Mouse (Mus musculus): ENCODE data around the gene Hhipl1.
A peak's percentile ranks its signal among the peaks of the same experiment; 100 is the strongest.

Gene Hhipl1

GRCm38 (mm10) chr12:108315818-108316217, 9.7 kb downstream of the Hhipl1 start:
- no peak for DNase-seq

DNA sequence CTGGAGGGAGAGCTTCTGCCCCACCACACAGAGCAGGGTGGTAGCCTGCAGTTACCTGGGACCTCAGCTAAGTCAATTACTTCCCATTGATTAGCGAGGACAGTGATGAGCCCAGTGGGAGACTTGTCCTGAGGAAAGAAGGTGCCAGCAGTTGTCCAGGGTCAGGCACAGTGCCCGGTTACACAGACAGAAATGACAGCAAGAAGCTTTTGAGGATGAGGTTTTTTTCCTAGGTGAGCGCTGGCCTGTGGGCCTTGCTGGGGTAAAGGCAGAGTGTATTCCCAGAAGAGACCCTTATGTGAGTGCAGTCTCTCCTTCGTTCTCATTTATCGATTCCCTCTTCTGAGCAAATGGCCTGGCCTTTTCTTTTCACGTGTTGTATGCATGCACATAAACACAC, 10.6 kb downstream of the Hhipl1 start:
- no peak for DNase-seq

DNA sequence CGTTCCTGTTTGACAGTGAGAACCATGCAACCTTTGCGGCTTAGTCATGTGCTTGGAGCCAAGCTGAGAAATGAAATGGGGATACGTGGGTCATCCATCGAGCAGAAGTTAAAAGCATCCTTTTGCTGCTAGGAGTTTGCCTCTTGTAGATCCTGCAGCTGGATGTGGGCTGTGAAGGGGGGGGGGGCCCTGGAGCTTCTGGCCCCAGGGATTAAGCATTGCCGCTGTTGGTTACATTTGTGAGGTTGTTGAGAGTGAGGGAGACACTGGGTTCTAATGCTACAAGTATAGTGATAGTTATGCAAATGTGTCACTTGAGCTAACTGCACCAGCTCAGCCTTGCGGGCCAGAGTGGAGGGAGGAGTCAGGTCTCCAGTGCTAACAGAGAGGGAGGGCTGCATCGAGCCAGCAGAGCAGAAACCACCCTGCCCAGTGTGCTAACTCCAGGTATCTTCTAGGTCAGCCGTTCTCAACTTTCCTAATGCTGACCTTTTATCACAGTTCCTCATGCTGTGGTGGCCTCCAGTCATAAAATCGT, 11.2 kb downstream of the Hhipl1 start:
- no peak for DNase-seq

DNA sequence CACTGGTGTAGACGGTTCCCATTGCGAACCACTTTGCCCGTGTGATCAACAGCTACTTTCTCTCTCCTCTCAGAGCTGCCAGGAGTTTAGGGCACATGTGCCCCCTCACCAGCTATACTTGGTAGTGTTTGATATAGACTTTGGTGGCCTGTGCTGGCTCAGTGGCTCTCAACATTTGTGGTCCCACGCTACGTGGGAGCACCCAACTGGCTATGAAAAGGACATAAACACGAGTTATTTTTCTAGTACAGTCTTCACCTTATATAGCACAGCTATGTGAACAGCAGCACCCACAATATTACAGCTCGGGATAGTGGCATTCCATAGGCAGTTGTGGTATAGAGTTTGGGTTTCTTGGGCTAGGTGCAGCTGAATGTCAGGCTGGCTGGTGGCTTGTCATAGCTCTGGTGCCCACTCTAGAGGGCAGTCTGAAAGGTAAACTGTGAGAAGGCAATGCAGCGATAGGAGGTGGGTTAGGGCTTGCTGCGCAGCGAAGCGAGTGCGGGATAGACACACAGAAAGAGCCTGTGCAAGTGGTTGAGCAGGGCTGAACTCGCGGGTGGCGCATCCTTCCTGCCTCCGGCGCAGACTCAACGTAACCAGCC, 11.9 kb downstream of the Hhipl1 start:
- DNase-seq, result no peak

DNA sequence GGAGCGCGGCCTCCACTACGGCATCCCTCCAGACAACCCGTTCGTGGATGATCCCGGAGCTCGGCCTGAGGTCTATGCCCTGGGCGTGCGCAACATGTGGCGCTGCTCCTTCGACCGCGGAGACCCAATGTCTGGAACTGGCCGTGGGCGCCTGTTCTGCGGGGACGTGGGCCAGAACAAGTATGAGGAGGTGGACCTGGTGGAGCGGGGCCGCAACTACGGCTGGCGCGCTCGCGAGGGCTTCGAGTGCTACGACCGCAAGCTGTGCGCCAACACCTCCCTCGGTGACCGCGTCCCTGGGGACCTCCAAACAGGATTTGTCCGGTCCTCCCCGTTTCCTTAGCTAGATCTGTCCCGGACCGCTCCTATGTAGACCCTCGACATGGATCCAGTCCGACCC, 12.4 kb downstream of the Hhipl1 start:
- DNase-seq, result no peak

DNA sequence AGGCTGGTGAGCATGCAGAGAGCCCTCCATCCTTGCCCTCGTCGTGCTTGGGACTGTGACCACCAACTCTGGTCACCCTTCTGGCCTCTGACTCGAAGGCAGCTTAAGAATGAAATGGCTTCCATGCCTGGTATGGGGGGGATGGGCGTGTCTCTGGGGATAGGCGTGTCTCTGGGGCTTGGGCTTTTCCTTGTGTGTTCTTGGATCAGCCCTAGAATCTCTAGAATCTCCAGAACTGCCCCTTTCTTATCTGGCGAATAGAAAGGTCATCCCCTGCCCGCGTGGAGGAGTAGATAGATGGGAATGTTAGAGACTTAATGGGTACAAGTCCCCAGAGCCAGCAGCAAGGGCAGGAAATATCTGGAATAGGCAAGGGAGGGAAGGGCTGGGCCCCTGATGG, 14.0 kb downstream of the Hhipl1 start:
- no peak for DNase-seq

- no peak for DNase-seq
Measured at GRCm38 (mm10) chr12:108326401-108326800, 20.3 kb downstream of the Hhipl1 start.

- no peak for DNase-seq
Measured at GRCm38 (mm10) chr12:108327889-108328491, 21.9 kb downstream of the Hhipl1 start.

GRCm38 (mm10) chr12:108333056-108333455, 27.0 kb downstream of the Hhipl1 start:
- peak; percentile 88 for DNase-seq

- DNase-seq, result no peak
Measured at GRCm38 (mm10) chr12:108333481-108333882, 27.4 kb downstream of the Hhipl1 start.

GRCm38 (mm10) chr12:108333895-108334445, 27.9 kb downstream of the Hhipl1 start, which contains the start of gene Cyp46a1:
TSS of gene Cyp46a1 (plus strand) at chr12:108334381.
- peak; percentile 100 for DNase-seq

- DNase-seq, result peak; percentile 30
Measured at GRCm38 (mm10) chr12:108334529-108334928, 28.5 kb downstream of the Hhipl1 start.

GRCm38 (mm10) chr12:108338572-108339190, 32.6 kb downstream of the Hhipl1 start:
- no peak for DNase-seq

DNA sequence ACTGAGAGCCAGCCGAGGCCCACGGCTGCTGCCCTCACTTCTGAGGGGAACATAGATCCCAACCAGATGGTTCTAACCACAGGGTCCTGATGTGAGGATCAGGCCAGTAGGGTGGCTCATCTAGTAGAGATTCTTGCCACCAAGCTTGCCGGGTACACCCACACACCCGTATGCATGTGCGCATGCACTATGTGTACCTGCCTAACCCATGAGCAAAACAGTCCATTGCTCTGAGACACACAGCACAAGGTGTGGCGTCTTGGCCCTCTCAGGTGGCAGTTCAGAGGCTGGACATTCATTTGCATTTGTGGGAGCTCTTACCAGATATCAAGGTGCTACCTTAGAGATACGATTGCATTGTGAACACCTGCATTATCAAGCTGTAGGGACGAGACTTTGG, 42.1 kb downstream of the Hhipl1 start:
- no peak for DNase-seq

GRCm38 (mm10) chr12:108349026-108349425, 43.0 kb downstream of the Hhipl1 start:
- no peak for DNase-seq

GRCm38 (mm10) chr12:108350931-108351330, 44.9 kb downstream of the Hhipl1 start:
- DNase-seq, result no peak

DNA sequence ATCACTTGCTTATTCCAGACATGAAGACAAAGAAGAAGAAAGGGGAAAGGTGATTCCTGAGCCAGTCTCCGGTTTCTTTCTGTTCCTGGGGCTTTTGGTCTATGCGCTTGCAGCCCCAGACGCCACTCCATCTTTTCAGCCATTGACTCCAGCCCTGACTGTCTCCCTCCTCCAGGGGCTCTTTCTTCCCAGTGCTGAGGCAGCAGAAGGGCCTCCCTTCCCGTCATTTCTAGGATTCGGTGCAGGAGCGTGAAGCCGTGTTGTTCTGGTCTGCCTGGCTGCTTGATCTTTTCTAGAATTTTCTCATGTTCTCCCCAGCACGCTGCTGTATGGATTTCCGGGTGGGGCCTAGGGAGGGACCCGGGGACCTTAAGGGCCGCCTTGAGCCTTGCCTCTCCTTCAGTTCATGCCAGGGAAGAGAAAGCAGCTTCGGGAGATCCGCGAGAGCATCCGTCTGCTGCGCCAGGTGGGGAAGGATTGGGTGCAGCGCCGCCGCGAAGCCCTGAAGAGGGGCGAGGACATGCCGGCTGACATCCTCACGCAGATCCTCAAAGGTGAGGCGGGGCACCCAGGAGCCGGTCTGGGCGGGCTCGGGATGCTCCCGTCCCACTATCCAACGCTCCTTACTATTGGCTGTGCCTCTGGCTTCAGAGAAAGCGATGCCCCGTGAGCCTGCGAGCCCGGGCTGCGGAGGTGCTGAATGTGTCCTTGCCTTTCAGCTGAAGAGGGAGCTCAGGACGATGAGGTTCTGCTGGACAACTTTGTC, 46.5 kb downstream of the Hhipl1 start:
- no peak for DNase-seq

- no peak for DNase-seq
Measured at GRCm38 (mm10) chr12:108354284-108354683, 48.2 kb downstream of the Hhipl1 start.

DNA sequence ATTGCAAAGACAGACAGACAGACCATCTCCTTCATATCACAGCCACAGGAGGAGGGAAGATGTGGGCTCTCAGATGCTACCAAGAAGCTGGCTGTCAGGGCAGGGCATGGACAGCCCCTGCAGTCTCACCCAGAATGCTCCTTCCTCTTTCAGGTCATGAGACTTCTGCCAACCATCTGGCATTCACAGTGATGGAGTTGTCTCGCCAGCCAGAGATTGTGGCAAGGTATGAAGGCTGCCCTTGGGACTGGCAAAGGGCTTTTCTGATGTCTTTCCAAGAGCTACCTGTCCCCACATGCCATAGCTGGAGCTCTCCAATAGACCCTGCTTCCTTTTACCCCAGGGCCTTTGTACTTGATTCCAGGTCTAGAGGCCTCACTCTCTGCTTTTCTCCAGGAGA, 49.2 kb downstream of the Hhipl1 start:
- DNase-seq, result no peak

DNA sequence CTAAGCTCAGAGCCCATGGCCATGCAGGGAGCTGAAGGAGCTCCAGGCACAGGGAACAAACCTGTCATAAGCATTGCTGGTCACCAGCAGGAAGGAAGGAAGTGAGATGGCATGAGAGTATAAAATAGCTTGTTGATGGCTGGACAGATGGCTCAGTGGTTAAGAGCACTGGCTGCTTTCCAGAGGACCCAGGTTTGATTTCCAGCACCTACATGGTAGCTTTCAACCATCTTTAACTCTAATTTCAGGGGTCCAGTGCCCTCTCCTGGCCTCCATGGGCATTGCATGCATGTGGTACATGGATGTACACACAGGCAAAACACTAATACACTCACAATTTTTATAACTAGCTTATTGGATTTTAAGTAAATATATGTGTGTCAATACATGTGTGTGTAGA, 49.9 kb downstream of the Hhipl1 start:
- no peak for DNase-seq

- DNase-seq, result peak; percentile 83
Measured at GRCm38 (mm10) chr12:108363796-108364195, 57.7 kb downstream of the Hhipl1 start.

DNA sequence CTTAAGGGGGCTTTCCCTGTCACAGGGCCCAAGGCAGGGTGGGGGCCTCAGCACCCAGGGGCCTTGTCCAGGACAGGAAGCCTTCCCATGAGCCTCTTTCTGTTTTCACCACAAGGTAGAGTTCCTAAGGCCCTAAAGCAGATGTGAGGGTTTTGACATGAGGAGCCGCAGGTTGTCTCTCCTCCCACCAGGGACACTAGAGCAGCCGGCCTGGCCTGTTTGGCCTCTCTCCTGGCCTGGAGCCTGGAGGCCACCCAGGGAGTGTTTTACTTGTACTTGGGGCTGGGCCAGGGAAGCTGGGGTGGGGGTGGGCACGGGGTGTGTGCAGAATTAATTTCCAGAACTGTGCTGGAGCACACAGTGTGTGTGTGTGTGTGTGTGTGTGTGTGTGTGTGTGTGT, 59.3 kb downstream of the Hhipl1 start:
- DNase-seq, result peak; percentile 51

GRCm38 (mm10) chr12:108365868-108366267, 59.8 kb downstream of the Hhipl1 start:
- no peak for DNase-seq
